Mouse (Mus musculus) c-Kit-positive CD71-positive TER-119-negative erythroid progenitor cells, embryonic 14.5 days (primary cell): ENCODE results near the gene Slc22a1.

Source experiments
- DNase-seq: peaks from one replicate; pipeline ENCODE4 v3.0.0-alpha.2; 2013; ENCODE audit warnings: low read depth

Slc22a1 gene

DNA sequence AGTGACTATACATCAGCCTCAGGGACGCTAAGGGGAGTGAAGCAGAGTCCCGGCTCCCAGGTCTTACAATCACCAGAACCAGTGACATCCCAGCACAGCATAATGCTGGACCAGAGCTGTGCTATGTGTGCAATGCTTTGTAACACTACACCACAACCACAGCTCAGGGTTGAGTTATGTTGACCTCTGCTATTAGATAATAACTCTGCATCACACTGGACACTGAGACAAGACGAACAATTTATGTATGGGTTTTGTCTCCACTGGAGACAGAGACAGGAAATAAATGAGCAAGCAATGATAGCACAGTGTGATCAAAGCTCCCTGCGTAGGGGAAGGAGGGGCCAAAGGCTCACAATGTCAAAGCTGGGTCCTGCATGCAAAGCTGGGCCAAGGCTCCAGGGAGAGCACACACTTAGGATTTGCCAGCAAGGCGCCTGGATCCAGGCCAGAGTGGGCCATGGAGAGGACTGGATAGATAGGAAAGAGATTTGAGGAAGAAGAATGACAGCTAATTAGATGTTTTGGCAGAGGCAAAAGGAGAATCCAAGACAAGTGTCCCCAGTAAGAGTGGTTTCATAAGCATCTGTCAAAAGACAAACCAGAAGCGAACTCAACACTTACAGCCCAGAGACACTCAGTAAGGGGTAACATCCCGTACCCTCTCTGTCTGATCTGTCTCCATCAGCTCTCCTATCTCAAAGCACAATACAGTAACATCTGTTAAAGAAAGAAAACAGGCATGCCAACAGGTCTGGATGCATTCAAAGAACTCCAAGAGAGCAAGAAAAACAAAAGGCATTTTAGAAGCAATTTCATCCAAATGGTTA, 43.6 kb downstream of the Slc22a1 start:
- no peak for DNase-seq

DNA sequence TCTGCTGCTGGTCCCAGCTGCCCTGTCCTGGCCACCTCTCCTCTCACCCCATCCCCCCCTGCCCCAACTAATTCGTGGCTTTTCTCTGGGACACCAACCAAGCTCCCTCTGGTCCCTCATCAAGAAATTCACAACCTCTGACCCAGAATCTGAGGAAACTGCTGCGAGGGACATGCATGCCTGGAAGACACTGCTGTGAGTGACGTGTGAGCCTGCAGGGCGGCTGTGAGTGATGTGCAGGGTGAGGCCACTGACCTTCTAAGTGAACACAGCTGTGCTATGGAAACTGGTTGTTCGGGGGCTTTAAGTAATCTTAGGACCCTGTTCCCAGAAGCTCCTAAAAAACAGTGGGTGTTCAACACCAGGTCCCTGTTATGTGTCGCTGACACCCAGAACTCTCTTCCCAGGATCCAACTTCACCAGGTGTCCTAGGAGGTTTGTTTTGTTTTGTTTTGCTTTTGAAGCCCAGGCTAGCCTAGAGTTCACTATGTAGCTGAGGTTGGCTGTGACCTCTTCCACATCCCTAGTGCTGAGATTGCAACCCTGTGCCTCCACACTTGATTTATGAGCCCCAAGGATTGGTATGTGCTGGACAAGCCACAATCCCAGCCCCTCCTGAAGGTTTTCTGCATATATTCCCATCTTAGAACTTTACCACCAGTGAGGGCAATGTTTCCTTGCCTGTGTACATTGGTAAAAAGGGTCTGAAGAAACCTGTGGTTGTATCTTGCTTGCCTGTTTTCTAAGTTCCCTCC, 44.5 kb downstream of the Slc22a1 start:
- DNase-seq = no peak

DNA sequence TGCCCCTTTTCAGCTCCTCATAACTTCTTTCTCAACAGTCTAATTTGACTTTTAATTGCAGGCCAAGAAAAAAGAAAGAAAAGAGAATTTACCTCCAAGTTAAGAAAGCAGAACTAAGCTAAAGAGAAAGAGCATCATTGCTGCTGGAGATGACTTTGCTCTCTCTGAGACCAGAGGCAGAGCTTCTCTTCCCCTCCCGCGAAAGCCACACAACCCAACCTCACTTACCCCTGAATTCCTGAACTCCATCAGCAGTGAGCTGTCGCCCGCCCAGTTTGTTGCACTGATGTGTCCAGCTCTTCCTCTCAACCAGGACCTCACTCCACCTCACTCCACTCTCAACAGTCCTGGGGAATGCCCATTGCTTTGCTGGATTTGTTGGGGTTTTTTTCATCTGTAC, 47.6 kb downstream of the Slc22a1 start:
- DNase-seq = no peak

DNA sequence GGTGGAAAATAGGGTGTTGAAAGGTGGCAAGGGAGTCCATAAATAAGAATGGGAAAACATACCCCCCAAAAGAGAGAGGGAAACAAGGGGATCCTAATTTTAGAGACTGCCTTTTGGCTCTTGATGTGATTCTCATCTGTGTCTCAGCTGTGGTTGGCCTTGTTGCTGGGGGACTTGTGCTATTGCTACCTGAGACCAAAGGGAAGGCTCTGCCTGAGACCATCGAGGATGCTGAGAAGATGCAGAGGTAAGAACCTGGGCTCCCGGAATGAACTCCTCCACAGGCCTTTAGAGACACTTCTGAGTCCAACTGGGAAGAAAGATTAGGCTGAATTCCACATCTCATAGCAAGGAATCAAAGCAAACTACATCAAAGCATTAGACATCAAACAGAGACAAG, 56.0 kb downstream of the Slc22a1 start:
- no peak for DNase-seq

DNA sequence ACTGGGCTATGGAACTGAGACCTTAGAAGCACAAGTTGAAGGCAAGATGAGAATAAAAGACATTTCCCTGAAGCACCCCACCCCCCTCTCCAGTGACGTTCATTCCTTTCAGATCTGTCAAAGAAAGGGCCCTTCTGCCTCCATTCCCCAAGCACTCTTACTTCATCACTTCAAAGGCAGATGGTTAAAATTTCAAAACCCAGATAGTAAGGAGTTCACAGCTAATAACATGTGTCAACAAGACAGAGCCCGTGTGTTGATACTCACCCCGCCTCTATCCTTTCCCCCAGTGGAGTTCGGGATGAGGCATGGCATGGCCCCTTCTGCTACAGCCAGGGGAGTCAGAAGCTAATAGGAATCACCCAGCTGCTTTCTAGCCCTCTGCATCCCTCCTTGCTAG, 60.2 kb downstream of the Slc22a1 start:
- no peak for DNase-seq

DNA sequence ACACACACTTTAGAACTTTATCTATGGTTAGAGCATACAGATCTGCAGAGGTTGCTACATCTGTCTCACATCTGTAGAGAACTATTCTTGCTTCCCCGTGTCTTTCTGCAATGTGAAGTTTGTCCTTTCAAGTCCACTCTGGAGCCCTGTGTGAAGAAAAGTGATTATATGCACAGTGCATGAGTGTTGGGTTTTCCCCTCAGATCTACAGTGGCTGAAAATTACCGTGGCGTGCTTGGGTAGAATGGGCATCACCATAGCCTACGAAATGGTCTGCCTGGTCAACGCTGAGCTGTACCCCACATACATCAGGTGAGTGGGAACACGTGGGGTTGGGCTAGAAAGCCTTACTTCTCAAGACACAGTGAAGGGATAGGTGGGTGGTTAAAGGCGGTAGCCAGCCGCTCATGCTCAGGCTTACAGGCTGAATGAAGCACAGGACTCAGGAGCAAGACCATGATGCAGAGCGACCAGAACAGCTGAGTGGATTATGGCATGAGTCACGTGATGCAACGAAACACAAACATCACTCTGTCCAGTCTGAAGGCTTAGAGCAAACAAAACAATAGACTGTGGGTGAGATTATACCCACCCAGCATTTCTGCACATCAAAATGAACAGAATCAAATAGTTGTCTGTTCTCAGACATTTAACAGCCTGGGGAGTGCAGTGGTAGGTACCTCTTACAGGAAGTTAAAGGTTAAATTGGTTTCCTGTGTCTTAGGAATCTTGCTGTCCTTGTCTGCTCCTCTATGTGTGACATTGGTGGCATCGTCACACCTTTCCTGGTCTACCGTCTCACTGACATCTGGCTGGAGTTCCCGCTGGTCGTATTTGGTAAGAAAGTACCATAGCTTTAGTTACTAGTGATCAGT, 60.9 kb downstream of the Slc22a1 start:
- no peak for DNase-seq

DNA sequence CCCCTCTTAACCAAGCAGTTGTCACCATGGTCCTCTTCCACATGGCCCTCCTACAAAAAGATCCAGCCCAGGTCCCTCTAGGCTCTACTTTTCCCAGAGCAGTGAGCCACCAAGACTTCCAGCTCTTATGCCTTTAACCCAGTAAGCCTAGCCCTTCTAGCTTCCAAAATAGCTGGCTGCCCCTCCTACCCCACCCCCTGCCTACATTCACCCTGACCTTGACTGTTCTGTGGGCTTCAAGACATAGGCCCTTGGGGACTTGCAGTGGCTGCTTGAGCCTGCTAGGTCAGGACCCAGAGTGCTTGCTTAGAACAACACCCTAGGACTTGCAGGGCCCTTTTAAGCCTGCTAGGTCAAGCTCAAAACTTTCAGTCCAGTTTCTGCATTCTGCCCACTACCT, 68.4 kb downstream of the Slc22a1 start:
- DNase-seq = no peak

DNA sequence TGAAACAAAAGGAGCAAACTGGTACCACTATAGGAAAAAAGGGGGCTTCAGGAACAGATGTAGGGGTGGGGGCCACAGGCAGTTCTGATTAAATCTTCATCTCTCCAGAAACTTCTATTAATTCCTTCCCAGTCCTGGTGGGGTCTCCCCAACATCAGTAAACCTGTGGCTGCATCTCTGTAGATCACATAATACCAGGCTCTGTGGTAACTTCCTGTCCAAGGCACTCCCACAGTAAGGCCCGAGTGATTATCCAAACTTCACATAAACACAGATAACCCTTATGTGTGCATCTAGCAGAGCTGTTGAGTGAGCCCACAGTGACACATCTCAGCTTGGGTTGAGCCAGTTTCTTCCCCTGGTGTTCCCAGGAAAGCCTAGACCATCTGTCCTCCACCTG, 69.0 kb downstream of the Slc22a1 start:
- DNase-seq = no peak
